Mouse (Mus musculus): Measurements from ENCODE around the gene Zc3h6. TPM values are rescaled to one million over a fixed set of nuclear protein-coding genes. Genes with fewer than 3 reads are reported as not detected.

The Zc3h6 gene
- polyA plus RNA-seq, 1 experiment from 2014 or later = 6.0 TPM

- Histone ChIP-seq H3K4me1 (ENCODE audit: control insufficient read depth, insufficient read depth, low read length) (peaks cover 15% of the 10 kb centered on the region), H3K27ac (replicated peaks; ENCODE audit: low read depth, low read length) (peak within 1 kb of the TSS; percentile 81), H3K36me3 (ENCODE audit: control insufficient read depth, insufficient read depth, low read length) (peaks cover 5% of the 10 kb centered on the region; the same call in 1 of the 2 replicates), H3K27me3 (ENCODE audit: control insufficient read depth, insufficient read depth, low read length) (no peaks in the 10 kb centered on the region), H3K4me3 (replicated peaks; ENCODE audit: low read depth, low read length) (peak within 1 kb of the TSS; percentile 90), H3K9ac (replicated peaks; ENCODE audit: low read length) (peak within 1 kb of the TSS; percentile 84), H3K9me3 (ENCODE audit: control insufficient read depth, low read length) (no peaks in the 10 kb centered on the region), H3K4me2 (ENCODE audit: low read length) (peak within 1 kb of the TSS; percentile 75)
- peak; percentile 91 for DNase-seq
- WGBS = 1% methylated on average over 62 of the region's 62 CpGs
- ATAC-seq (ENCODE audit: low FRiP score, low TSS enrichment) = peak; percentile 95
Observed at GRCm38 (mm10) chr2:129065437-129066282, 98.5 kb downstream of the Zc3h6 start, which contains the start of gene Ttl. Gene Ttl (plus strand): TSS chr2:129065942.

DNA sequence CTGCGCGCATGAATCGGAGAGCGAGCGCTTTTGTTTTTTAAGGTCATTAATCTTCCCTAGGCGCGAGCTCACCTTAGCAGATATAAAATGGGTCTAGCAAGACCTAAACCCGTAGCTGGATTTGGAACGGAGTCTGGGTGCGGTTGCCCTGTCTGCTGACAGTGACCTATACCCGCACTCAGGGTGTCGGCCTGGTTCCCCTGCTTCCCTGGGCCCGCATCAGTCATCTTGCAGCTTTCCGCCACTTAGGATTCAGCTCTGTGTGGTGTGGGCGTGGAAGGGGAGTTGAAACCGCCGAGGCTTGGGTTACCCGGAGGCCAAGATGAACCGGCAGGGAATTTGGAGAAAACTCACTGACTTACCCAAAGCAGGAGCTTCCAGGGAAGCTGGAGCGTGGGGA, 99.1 kb downstream of the Zc3h6 start:
- H3K4me1 ChIP-seq (ENCODE audit: control insufficient read depth, insufficient read depth, low read length) = peaks cover 15% of the 10 kb centered on the region
- peak overlapping the region; percentile 81 for H3K27ac ChIP-seq (replicated peaks; ENCODE audit: low read depth, low read length)
- H3K9ac ChIP-seq (replicated peaks; ENCODE audit: low read length) = peak overlapping the region; percentile 84
- WGBS = under 1% methylated on average over 20 of the region's 20 CpGs
- H3K4me3 ChIP-seq (replicated peaks; ENCODE audit: low read depth, low read length) = peak overlapping the region; percentile 90
- no peaks in the 10 kb centered on the region for H3K9me3 ChIP-seq (ENCODE audit: control insufficient read depth, low read length)
- peaks cover 5% of the 10 kb centered on the region; the same call in 1 of the 2 replicates for H3K36me3 ChIP-seq (ENCODE audit: control insufficient read depth, insufficient read depth, low read length)
- ATAC-seq (ENCODE audit: low FRiP score, low TSS enrichment) = peak; percentile 69
- peak; percentile 75 for DNase-seq
- peak overlapping the region; percentile 75 for H3K4me2 ChIP-seq (ENCODE audit: low read length)
- H3K27me3 ChIP-seq (ENCODE audit: control insufficient read depth, insufficient read depth, low read length) = no peaks in the 10 kb centered on the region

Small RNAs within 50 kb of the gene (microRNA-seq; reads per million reads assigned to microRNA genes)
- not detected for gene Gm22859

Other genes starting within 250 kb of the Zc3h6 start
- gene Tmem87b, start 149.3 kb upstream of the Zc3h6 start, polyA plus RNA-seq (2014; fragmentation: Nextera tagmentation; extraction: Ambion mirVana) = 32.4 and 39.0 TPM in 2 replicates
- 1.4 and 1.7 TPM in 2 replicates for gene Fbln7, start 104.4 kb upstream of the Zc3h6 start, polyA plus RNA-seq (2014; fragmentation: Nextera tagmentation; extraction: Ambion mirVana)
- gene Zc3h8, start 23.3 kb upstream of the Zc3h6 start, polyA plus RNA-seq (2014; fragmentation: Nextera tagmentation; extraction: Ambion mirVana) = 12.4 and 14.1 TPM in 2 replicates
- 21.8 and 23.1 TPM in 2 replicates for gene Gm10762, start 323 bp downstream of the Zc3h6 start, polyA plus RNA-seq (2014; fragmentation: Nextera tagmentation; extraction: Ambion mirVana)
- gene Vinac1, start 80.8 kb downstream of the Zc3h6 start, polyA plus RNA-seq (2014; fragmentation: Nextera tagmentation; extraction: Ambion mirVana) = 1.1 and 1.2 TPM in 2 replicates
- gene Ttl, start 98.5 kb downstream of the Zc3h6 start, polyA plus RNA-seq (2014; fragmentation: Nextera tagmentation; extraction: Ambion mirVana) = 28.5 and 31.1 TPM in 2 replicates
- 8.3 and 9.5 TPM in 2 replicates for gene Polr1b, start 133.6 kb downstream of the Zc3h6 start, polyA plus RNA-seq (2014; fragmentation: Nextera tagmentation; extraction: Ambion mirVana)
- 24.4 and 25.0 TPM in 2 replicates for gene Chchd5, start 162.3 kb downstream of the Zc3h6 start, polyA plus RNA-seq (2014; fragmentation: Nextera tagmentation; extraction: Ambion mirVana)
- 42.0 and 59.0 TPM in 2 replicates for gene Slc20a1, start 231.4 kb downstream of the Zc3h6 start, polyA plus RNA-seq (2014; fragmentation: Nextera tagmentation; extraction: Ambion mirVana)

All from midbrain, embryonic 14.5 days (tissue).